Mouse (Mus musculus): ENCODE measurements at regions not wholly inside any gene's neighbourhood (a gene's known extent, or its start where the extent isn't known, plus 50 kb on each side); places are given as distances from the start of the nearest gene placed in this dataset.
A peak's percentile ranks its signal among the peaks of the same experiment; 100 is the strongest.

DNA sequence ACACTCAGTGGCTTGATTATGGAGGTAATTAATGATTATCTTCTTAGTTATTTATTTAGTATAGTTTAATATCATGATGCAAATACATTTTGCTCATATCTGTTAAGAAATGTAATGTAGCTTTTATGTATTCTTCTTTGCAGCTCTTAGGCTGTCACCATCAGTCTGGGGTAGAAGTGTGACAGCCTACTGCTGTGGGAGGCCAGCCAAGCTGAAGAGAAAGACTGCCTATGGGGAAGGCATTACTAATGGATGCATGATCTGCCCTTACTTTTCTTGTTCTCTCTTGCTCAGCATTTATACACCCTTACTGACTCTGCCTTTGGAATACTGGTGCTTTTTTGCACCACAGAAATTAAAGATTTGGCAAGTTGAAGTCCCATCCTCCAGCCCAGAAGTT, 362.8 kb upstream of the Stxbp6 start:
- ChIA-PET POLR2A (no interaction called here), CTCF (interaction anchor here (1.0 kb wide), 1 partner anchor 86 kb away, joined by 3 read pairs; no protein-coding TSS in a partner anchor)
- H3K27me3 ChIP-seq = no peaks in the 10 kb centered on the region
- no peak for ATAC-seq
- no peak for DNase-seq (ENCODE audit: low read depth, low spot score)
- TF ChIP-seq CTCF (IDR thresholded peaks at IDR 0.05) = no peak
- in situ Hi-C loops (cut with MboI; ENCODE audit: low pct_unique_long_range_greater_than_20kb) = no loop called here

DNA sequence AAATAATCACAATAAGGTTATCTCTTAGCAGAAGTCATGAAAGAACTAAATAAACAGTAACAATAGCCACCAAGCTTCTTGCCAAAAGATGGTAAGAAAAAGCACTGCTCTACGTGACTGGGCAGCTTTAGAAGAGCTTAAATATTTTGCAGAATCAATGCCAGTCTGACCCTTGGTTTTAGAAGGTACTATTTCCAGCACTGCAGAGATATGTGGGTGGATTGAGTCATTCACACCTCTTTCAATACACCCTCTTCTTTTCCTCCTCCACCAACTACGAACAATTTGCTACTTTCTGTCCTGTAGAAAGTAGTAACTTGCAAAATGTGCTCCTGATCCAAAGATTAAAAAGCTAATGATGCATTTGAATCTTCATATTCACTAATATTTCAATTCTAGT, 324.9 kb upstream of the Stxbp6 start:
- CTCF ChIA-PET = interaction anchor here (0.6 kb wide), 1 partner anchor 240 kb away, joined by 3 read pairs; no protein-coding TSS in a partner anchor
- ATAC-seq = no peak
- DNase-seq (ENCODE audit: low read depth, low spot score) = no peak
- no peak for TF ChIP-seq CTCF (IDR thresholded peaks at IDR 0.05)
- POLR2A ChIA-PET = no interaction called here
- H3K27me3 ChIP-seq = peaks cover 4% of the 10 kb centered on the region
- in situ Hi-C loops (cut with MboI; ENCODE audit: low pct_unique_long_range_greater_than_20kb) = loop anchor here (25.0 kb wide), 1 partner anchor 787 kb away; no protein-coding TSS in a partner anchor

DNA sequence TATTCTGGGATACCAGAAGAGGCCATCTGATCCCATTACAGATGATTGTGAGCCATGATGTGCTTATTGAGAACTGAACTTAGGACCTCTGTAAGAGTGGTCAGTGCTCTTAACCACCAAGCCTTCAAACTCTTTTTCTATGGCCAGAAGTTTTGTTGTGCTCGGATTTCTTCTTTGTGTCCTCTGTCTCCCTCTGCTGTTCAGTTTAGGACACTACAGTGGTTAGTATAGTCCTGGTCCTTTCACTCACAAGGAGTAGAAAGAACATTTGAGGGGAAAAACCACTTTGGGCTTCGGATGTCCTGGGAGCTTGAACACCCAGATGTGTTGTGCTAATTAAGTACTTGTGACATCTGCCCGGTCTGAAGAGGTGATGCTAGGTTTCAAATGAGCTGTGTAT, 310.4 kb upstream of the Stxbp6 start:
- ChIA-PET POLR2A (no interaction called here), CTCF (interaction anchor here (1.1 kb wide), 1 partner anchor 710 kb away, joined by 3 read pairs; no protein-coding TSS in a partner anchor)
- H3K27me3 ChIP-seq = peaks cover 22% of the 10 kb centered on the region
- no peak for DNase-seq (ENCODE audit: low read depth, low spot score)
- in situ Hi-C loops (cut with MboI; ENCODE audit: low pct_unique_long_range_greater_than_20kb) = loop anchor here (25.0 kb wide), 1 partner anchor 773 kb away; no protein-coding TSS in a partner anchor
- peak; percentile 56 for TF ChIP-seq CTCF (IDR thresholded peaks at IDR 0.05)
- no peak for ATAC-seq
